Mouse (Mus musculus): ENCODE measurements around the gene Mvp.

GRCm38 (mm10) chr7:127023272-127023691 is 8.9 kb upstream of the Mvp start:
- TF ChIP-seq POLR2A (IDR thresholded peaks at IDR 0.05; ENCODE audit: borderline replicate concordance, control insufficient read depth, low read depth, low read length) (no peak), CTCF (IDR thresholded peaks at IDR 0.05; ENCODE audit: control insufficient read depth, insufficient read depth, low read length) (no peak)

Measured in bone marrow, adult 2 months (tissue).